Mouse (Mus musculus): ENCODE measurements around the gene Stim2. TPM values are rescaled to one million over a fixed set of nuclear protein-coding genes. Genes with fewer than 3 reads are reported as not detected.

Gene Stim2
- total and polyA plus RNA-seq, 3 experiments: 11.7 to 18.6 TPM; not detected in 1

- H3K27ac ChIP-seq (ENCODE audit: control insufficient read depth, low read depth, low read length): no peak overlapping the region
- H3K9me3 ChIP-seq (replicated peaks; ENCODE audit: insufficient read depth, low read length): no peaks in the 10 kb centered on the region
- TF ChIP-seq MYC (IDR thresholded peaks at IDR 0.05; ENCODE audit: low read depth, low read length) (no peak), EP300 (IDR thresholded peaks at IDR 0.05; ENCODE audit: low read depth in 1 of 2, low read length in 2 of 2) (no peak), SIN3A (IDR thresholded peaks at IDR 0.05; ENCODE audit: low read length) (no peak), ZMIZ1 (IDR thresholded peaks at IDR 0.05; ENCODE audit: low read depth, low read length) (no peak), MAFK (IDR thresholded peaks at IDR 0.05; ENCODE audit: borderline replicate concordance, low read depth, low read length) (no peak), NRF1 (IDR thresholded peaks at IDR 0.05; ENCODE audit: insufficient read depth, low read depth, low read length, poor library complexity, severe bottlenecking) (no peak)
- no peak for DNase-seq (ENCODE audit: low read depth, low spot score)
- no peaks in the 10 kb centered on the region for H3K27me3 ChIP-seq (ENCODE audit: control insufficient read depth in 1 of 2, insufficient read depth in 2 of 2, low read length in 2 of 2)
- H3K4me3 ChIP-seq (ENCODE audit: control insufficient read depth in 1 of 2, insufficient read depth in 1 of 2, low read depth in 2 of 2, low read length in 2 of 2): no peak overlapping the region
- no peaks in the 10 kb centered on the region for H3K4me1 ChIP-seq (ENCODE audit: control insufficient read depth in 1 of 2, insufficient read depth in 2 of 2, low read length in 2 of 2)
- peaks cover 3% of the 10 kb centered on the region; the same call in 1 of the 2 replicates for H3K79me2 ChIP-seq (ENCODE audit: control insufficient read depth, insufficient read depth, low read length, poor library complexity)
- H3K36me3 ChIP-seq (ENCODE audit: control insufficient read depth in 1 of 2, insufficient read depth in 2 of 2, low read length in 2 of 2): peaks cover 0 to 5% of the 10 kb centered on the region in 2 experiments; a peak in 1 of 4 replicates
- no peak overlapping the region for H3K9ac ChIP-seq (ENCODE audit: control insufficient read depth, low read depth, low read length, poor library complexity, severe bottlenecking)
Measured at GRCm38 (mm10) chr5:54033217-54033616, 34.9 kb downstream of the Stim2 start.

- no peaks in the 10 kb centered on the region for H3K27me3 ChIP-seq (ENCODE audit: control insufficient read depth in 1 of 2, insufficient read depth in 2 of 2, low read length in 2 of 2)
- TF ChIP-seq MEF2A (IDR thresholded peaks at IDR 0.05; ENCODE audit: extremely low read depth, insufficient replicate concordance, low read depth, low read length, poor library complexity, severe bottlenecking) (no peak), EP300 (IDR thresholded peaks at IDR 0.05; ENCODE audit: low read depth in 1 of 2, low read length in 2 of 2) (no peak), RAD21 (IDR thresholded peaks at IDR 0.05; ENCODE audit: low read depth, low read length) (no peak), GABPA (IDR thresholded peaks at IDR 0.05; ENCODE audit: low read depth, low read length) (no peak), NRF1 (IDR thresholded peaks at IDR 0.05; ENCODE audit: insufficient read depth, low read depth, low read length, poor library complexity, severe bottlenecking) (no peak), BHLHE40 (IDR thresholded peaks at IDR 0.05; ENCODE audit: borderline replicate concordance, low read depth, low read length) (no peak), USF2 (IDR thresholded peaks at IDR 0.05; ENCODE audit: borderline replicate concordance in 1 of 2, insufficient read depth in 1 of 2, low read depth in 1 of 2, low read length in 2 of 2) (no peak), ZMIZ1 (IDR thresholded peaks at IDR 0.05; ENCODE audit: low read depth, low read length) (no peak), POLR2AphosphoS5 (IDR thresholded peaks at IDR 0.05; ENCODE audit: borderline replicate concordance, low read depth, low read length) (no peak), HCFC1 (IDR thresholded peaks at IDR 0.05; ENCODE audit: low read depth, low read length) (no peak)
- no peaks in the 10 kb centered on the region for H3K9me3 ChIP-seq (replicated peaks; ENCODE audit: insufficient read depth, low read length)
- no peak overlapping the region for H3K9ac ChIP-seq (ENCODE audit: control insufficient read depth, low read depth, low read length, poor library complexity, severe bottlenecking)
- no peak overlapping the region for H3K27ac ChIP-seq (ENCODE audit: control insufficient read depth, low read depth, low read length)
- H3K36me3 ChIP-seq (ENCODE audit: control insufficient read depth in 1 of 2, insufficient read depth in 2 of 2, low read length in 2 of 2): peaks cover 0 to 7% of the 10 kb centered on the region in 2 experiments; a peak in 2 of 4 replicates
- DNase-seq (ENCODE audit: low read depth, low spot score): no peak
- H3K4me1 ChIP-seq (ENCODE audit: control insufficient read depth in 1 of 2, insufficient read depth in 2 of 2, low read length in 2 of 2): peaks cover 0 to 5% of the 10 kb centered on the region in 2 experiments; a peak in 1 of 4 replicates
- 0 out of 2 replicates have a peak, but pooled peaks cover 1% of the 10 kb centered on the region for H3K79me2 ChIP-seq (ENCODE audit: control insufficient read depth, insufficient read depth, low read length, poor library complexity)
- no peak overlapping the region for H3K4me3 ChIP-seq (ENCODE audit: control insufficient read depth in 1 of 2, insufficient read depth in 1 of 2, low read depth in 2 of 2, low read length in 2 of 2)
Measured at GRCm38 (mm10) chr5:54034680-54035079, 36.4 kb downstream of the Stim2 start.

Data from MEL (cell line).